Mouse (Mus musculus): ENCODE measurements around the gene Dok3.

Dok3 gene

GRCm38 (mm10) chr13:55507877-55508276, 21.2 kb downstream of the Dok3 start:
- no peak for DNase-seq (ENCODE audit: low spot score)

- no peak for DNase-seq (ENCODE audit: low spot score)
These were observed 22.4 kb downstream of the Dok3 start for GRCm38 (mm10) chr13:55506697-55507096.

- no peak for DNase-seq (ENCODE audit: low spot score)
These were observed 23.3 kb downstream of the Dok3 start for GRCm38 (mm10) chr13:55505810-55506209.

- DNase-seq (ENCODE audit: low spot score): no peak
These were observed 24.7 kb downstream of the Dok3 start for GRCm38 (mm10) chr13:55504390-55504789.

GRCm38 (mm10) chr13:55502405-55502804, 26.7 kb downstream of the Dok3 start:
- no peak for DNase-seq (ENCODE audit: low spot score)

- no peak for DNase-seq (ENCODE audit: low spot score)
These were observed 28.5 kb downstream of the Dok3 start for GRCm38 (mm10) chr13:55500575-55500974.

- DNase-seq (ENCODE audit: low spot score): no peak
These were observed 30.2 kb downstream of the Dok3 start for GRCm38 (mm10) chr13:55498906-55499305.

- DNase-seq (ENCODE audit: low spot score): no peak
These were observed 32.4 kb downstream of the Dok3 start for GRCm38 (mm10) chr13:55496661-55497060.

- no peak for DNase-seq (ENCODE audit: low spot score)
These were observed 33.4 kb downstream of the Dok3 start for GRCm38 (mm10) chr13:55495702-55496101.

GRCm38 (mm10) chr13:55494883-55495621, 34.0 kb downstream of the Dok3 start:
- no peak for DNase-seq (ENCODE audit: low spot score)

- no peak for DNase-seq (ENCODE audit: low spot score)
These were observed 34.8 kb downstream of the Dok3 start for GRCm38 (mm10) chr13:55494257-55494656.

- peak; percentile 76 for DNase-seq (ENCODE audit: low spot score)
These were observed 41.3 kb downstream of the Dok3 start, which contains the start of gene Dbn1 for GRCm38 (mm10) chr13:55487578-55488498. Gene Dbn1 (minus strand): TSS chr13:55488111.

GRCm38 (mm10) chr13:55486916-55487577, 42.0 kb downstream of the Dok3 start:
- peak; percentile 53 for DNase-seq (ENCODE audit: low spot score)

GRCm38 (mm10) chr13:55486029-55486794, 42.9 kb downstream of the Dok3 start:
- DNase-seq (ENCODE audit: low spot score): no peak

- DNase-seq (ENCODE audit: low spot score): no peak
These were observed 44.5 kb downstream of the Dok3 start for GRCm38 (mm10) chr13:55484520-55485088.

GRCm38 (mm10) chr13:55483593-55483992, 45.5 kb downstream of the Dok3 start:
- DNase-seq (ENCODE audit: low spot score): no peak

- DNase-seq (ENCODE audit: low spot score): no peak
These were observed 46.0 kb downstream of the Dok3 start for GRCm38 (mm10) chr13:55483071-55483470.

- no peak for DNase-seq (ENCODE audit: low spot score)
These were observed 46.6 kb downstream of the Dok3 start for GRCm38 (mm10) chr13:55482542-55482941.

- DNase-seq (ENCODE audit: low spot score): no peak
These were observed 49.2 kb downstream of the Dok3 start for GRCm38 (mm10) chr13:55479929-55480328.

- DNase-seq (ENCODE audit: low spot score): no peak
These were observed 50.1 kb downstream of the Dok3 start for GRCm38 (mm10) chr13:55479008-55479407.

GRCm38 (mm10) chr13:55478036-55478435, 51.1 kb downstream of the Dok3 start:
- no peak for DNase-seq (ENCODE audit: low spot score)

Data from yolk sac, embryonic 10.5 days (tissue).